Mouse (Mus musculus): ENCODE results near the gene Fbxl22. TPM values are rescaled to one million over a fixed set of nuclear protein-coding genes. Genes with fewer than 3 reads are reported as not detected.
A peak's percentile ranks its signal among the peaks of the same experiment; 100 is the strongest.

Gene Fbxl22
- 12.7 and 14.1 TPM in 2 replicates for polyA plus RNA-seq (2015; fragmentation: Nextera tagmentation; extraction: Ambion mirVana)

DNA sequence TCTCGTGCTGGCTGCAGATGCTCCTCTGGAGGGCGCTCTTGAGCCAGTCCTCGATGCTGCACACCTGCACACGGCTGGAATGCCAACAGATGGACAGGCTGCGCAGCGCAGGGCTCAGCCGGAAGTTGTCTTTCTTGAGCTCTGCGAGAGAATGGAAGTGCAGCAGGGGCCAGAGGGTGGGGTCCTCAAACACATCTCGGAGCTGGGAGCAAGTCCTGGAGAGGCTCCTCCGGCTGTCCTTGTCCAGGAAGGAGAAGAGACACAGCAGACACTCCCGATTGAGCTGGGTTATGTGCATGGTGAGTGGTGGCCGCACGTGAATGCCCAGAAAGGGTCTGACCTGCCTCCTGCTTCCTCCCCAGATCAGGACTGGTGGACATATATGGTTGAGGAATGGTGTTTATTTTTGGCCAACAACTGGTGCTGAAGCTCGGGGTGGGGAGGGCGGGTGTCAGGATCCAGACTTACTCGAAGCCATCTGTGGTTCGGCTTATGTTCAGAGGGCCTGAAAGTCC lies at the start of gene Fbxl22:
Gene Fbxl22, minus strand, starts transcription at position 338 of the 515 bp plus-strand sequence.
- H3K4me2 ChIP-seq (ENCODE audit: low read depth, low read length), result peak within 1 kb of the TSS; percentile 91
- H3K9me3 ChIP-seq (ENCODE audit: control insufficient read depth, low read length), result no peaks in the 10 kb centered on the region
- peak within 1 kb of the TSS; percentile 55 for H3K9ac ChIP-seq (ENCODE audit: low read depth, low read length)
- peak within 1 kb of the TSS; percentile 62 for H3K4me3 ChIP-seq (ENCODE audit: low read length)
- peak within 1 kb of the TSS; percentile 98 for H3K27ac ChIP-seq (ENCODE audit: low read length)
- ATAC-seq, result peak; percentile 46
- H3K4me1 ChIP-seq (ENCODE audit: control insufficient read depth, insufficient read depth, low read length), result peaks cover 33% of the 10 kb centered on the region
- H3K27me3 ChIP-seq (replicated peaks; ENCODE audit: control insufficient read depth, insufficient read depth, low read length), result no peaks in the 10 kb centered on the region
- H3K36me3 ChIP-seq (ENCODE audit: control insufficient read depth, insufficient read depth, low read length), result peaks cover 20% of the 10 kb centered on the region
- WGBS, result 25% methylated on average over 17 of the region's 17 CpGs

DNA sequence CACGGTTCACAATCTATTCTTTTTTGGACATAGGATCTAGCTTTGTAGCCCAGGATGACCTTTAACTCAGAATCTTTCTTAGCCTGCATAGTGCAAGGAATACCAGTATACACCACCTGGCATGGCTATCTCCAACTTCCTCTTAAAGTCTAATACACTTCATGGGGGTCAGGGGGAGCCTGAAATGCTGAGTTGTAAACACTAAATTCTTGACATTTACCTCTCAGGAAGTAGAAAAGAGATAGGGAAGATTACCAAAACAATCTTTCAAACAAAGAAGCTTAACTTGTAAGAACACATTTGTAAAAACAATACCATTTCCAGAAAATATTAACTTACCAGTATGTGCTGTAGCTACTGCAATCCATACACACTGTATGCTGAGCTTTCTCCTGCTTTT lies 47.8 kb upstream of the Fbxl22 start:
- ATAC-seq, result no peak
- WGBS, result 60% methylated on average over 1 of the region's 1 CpGs
- peaks cover 6% of the 10 kb centered on the region for H3K4me1 ChIP-seq (ENCODE audit: control insufficient read depth, insufficient read depth, low read length)
- no peaks in the 10 kb centered on the region for H3K9me3 ChIP-seq (ENCODE audit: control insufficient read depth, low read length)
- H3K36me3 ChIP-seq (ENCODE audit: control insufficient read depth, insufficient read depth, low read length), result no peaks in the 10 kb centered on the region
- H3K27me3 ChIP-seq (replicated peaks; ENCODE audit: control insufficient read depth, insufficient read depth, low read length), result no peaks in the 10 kb centered on the region
- H3K9ac ChIP-seq (ENCODE audit: low read depth, low read length), result no peak overlapping the region
- no peak overlapping the region for H3K27ac ChIP-seq (ENCODE audit: low read length)
- H3K4me2 ChIP-seq (ENCODE audit: low read depth, low read length), result no peak overlapping the region
- H3K4me3 ChIP-seq (ENCODE audit: low read length), result no peak overlapping the region

DNA sequence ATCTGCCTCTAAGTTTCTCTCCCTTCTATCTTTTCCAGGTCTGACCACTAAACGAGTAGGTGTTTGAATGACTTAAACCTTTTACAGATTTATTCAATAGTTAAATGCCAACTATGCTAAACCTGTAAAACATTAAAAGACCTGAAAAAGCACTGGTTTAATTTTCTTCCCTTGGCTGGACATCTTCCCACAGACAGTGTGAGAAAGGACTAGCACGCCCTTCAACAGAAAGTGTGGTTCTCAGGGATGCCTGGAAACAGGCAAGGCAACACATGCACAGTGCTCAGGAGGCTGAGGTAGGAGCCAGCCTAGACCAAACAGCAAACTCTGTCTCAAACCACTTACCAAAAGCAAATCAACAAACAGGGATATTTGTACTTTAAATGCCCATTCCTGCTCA lies 47.1 kb upstream of the Fbxl22 start:
- 89% methylated on average over 2 of the region's 2 CpGs for WGBS
- Histone ChIP-seq H3K4me3 (ENCODE audit: low read length) (no peak overlapping the region), H3K4me2 (ENCODE audit: low read depth, low read length) (no peak overlapping the region), H3K36me3 (ENCODE audit: control insufficient read depth, insufficient read depth, low read length) (no peaks in the 10 kb centered on the region), H3K27ac (ENCODE audit: low read length) (no peak overlapping the region), H3K27me3 (replicated peaks; ENCODE audit: control insufficient read depth, insufficient read depth, low read length) (no peaks in the 10 kb centered on the region), H3K9ac (ENCODE audit: low read depth, low read length) (no peak overlapping the region), H3K9me3 (ENCODE audit: control insufficient read depth, low read length) (no peaks in the 10 kb centered on the region), H3K4me1 (ENCODE audit: control insufficient read depth, insufficient read depth, low read length) (peaks cover 6% of the 10 kb centered on the region)
- no peak for ATAC-seq

DNA sequence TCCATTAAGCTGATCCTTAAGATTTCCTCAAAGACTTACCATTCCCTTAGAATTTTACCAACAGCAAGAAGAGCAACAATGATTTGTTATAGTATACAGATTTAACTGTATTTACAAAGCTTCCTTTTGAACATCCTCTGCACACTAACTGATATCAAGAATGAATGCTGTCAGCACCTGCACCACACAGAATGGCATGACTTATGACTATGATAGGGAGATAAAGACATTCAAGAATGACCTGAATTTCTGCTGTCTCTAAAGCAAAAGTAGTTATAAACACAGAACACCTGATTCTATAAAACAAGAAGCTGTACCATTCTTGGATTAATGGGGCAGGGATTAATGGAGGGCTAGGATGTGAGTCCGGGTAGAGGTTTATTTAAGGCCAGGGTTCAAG lies 46.3 kb upstream of the Fbxl22 start:
- Histone ChIP-seq H3K4me1 (ENCODE audit: control insufficient read depth, insufficient read depth, low read length) (peaks cover 6% of the 10 kb centered on the region), H3K27ac (ENCODE audit: low read length) (no peak overlapping the region)
- ATAC-seq, result no peak

DNA sequence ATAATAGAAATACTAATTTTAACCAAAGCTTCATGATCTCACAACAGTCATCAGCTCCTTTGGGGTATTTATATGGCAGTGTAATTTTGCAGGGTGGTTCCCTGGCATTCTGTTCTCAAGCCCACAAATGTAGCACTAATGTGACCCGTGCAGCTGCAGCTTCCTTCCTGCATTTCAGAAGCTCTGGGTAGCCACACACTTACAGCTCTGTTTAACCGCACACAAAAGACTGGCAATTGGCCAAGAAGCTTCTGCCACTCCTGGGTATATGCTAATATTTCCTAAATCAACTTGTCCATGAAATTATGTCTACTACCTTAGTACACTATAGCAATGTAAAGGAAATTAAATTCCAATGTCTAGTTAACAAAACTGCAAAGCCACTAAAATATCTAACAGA lies 45.9 kb upstream of the Fbxl22 start:
- Histone ChIP-seq H3K9ac (ENCODE audit: low read depth, low read length) (no peak overlapping the region), H3K4me1 (ENCODE audit: control insufficient read depth, insufficient read depth, low read length) (peaks cover 6% of the 10 kb centered on the region), H3K9me3 (ENCODE audit: control insufficient read depth, low read length) (no peaks in the 10 kb centered on the region), H3K4me3 (ENCODE audit: low read length) (no peak overlapping the region), H3K27me3 (replicated peaks; ENCODE audit: control insufficient read depth, insufficient read depth, low read length) (no peaks in the 10 kb centered on the region), H3K27ac (ENCODE audit: low read length) (no peak overlapping the region), H3K4me2 (ENCODE audit: low read depth, low read length) (no peak overlapping the region), H3K36me3 (ENCODE audit: control insufficient read depth, insufficient read depth, low read length) (no peaks in the 10 kb centered on the region)
- ATAC-seq, result peak; percentile 65
- 9% methylated on average over 2 of the region's 2 CpGs for WGBS

More for the DNA sequence above, 46.3 kb upstream of the Fbxl22 start:
- no peaks in the 10 kb centered on the region for H3K9me3 ChIP-seq (ENCODE audit: control insufficient read depth, low read length)
- no peaks in the 10 kb centered on the region for H3K27me3 ChIP-seq (replicated peaks; ENCODE audit: control insufficient read depth, insufficient read depth, low read length)
- no peaks in the 10 kb centered on the region for H3K36me3 ChIP-seq (ENCODE audit: control insufficient read depth, insufficient read depth, low read length)
- no peak overlapping the region for H3K9ac ChIP-seq (ENCODE audit: low read depth, low read length)
- no peak overlapping the region for H3K4me2 ChIP-seq (ENCODE audit: low read depth, low read length)
- 49% methylated on average over 1 of the region's 1 CpGs for WGBS
- H3K4me3 ChIP-seq (ENCODE audit: low read length), result no peak overlapping the region

DNA sequence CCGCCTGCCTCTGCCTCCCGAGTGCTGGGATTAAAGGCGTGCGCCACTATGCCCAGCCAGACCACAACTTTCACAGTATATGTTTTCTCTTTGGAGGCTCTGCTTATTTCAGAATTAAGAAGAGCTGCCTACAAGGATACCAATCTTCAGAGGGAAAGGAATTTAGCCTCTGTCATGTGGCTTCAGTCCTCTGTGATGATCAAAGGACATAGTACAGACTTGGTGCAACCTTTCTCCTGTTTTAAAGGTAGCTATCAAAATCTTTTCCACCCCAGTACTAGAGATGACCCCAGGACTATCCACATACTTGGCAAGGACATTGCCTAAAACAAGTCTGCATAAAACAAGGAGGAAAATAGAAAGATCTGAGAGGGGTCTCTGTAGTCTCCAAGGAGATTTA lies 44.6 kb upstream of the Fbxl22 start:
- no peaks in the 10 kb centered on the region for H3K27me3 ChIP-seq (replicated peaks; ENCODE audit: control insufficient read depth, insufficient read depth, low read length)
- H3K9me3 ChIP-seq (ENCODE audit: control insufficient read depth, low read length), result no peaks in the 10 kb centered on the region
- H3K4me2 ChIP-seq (ENCODE audit: low read depth, low read length), result no peak overlapping the region
- no peak overlapping the region for H3K4me3 ChIP-seq (ENCODE audit: low read length)
- H3K4me1 ChIP-seq (ENCODE audit: control insufficient read depth, insufficient read depth, low read length), result peaks cover 6% of the 10 kb centered on the region
- whole genome bisulfite sequencing, result 93% methylated on average over 4 of the region's 4 CpGs
- H3K27ac ChIP-seq (ENCODE audit: low read length), result peak overlapping the region; percentile 20
- no peaks in the 10 kb centered on the region for H3K36me3 ChIP-seq (ENCODE audit: control insufficient read depth, insufficient read depth, low read length)
- 0 out of 2 replicates have a peak, but pooled peaks have one; percentile 26 for ATAC-seq
- no peak overlapping the region for H3K9ac ChIP-seq (ENCODE audit: low read depth, low read length)

DNA sequence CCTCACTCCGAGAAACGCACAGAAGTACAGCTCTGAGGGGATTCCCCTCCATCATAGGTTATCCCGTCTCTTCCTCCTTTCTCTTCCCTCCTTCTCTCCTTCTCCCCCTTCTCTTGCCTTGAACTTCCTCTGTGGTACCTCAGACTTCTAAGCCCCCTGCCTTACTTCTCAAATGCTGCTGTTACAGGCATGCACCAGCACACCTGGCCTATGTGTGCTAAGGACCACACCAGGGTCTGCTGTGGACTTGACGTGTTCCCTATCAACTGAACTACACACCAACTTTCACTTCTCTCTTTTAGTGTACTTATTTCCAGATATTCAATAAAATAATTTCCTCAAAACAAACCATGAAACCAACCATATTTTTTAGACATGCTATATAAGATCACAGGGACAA lies 28.4 kb upstream of the Fbxl22 start:
- WGBS, result 83% methylated on average over 4 of the region's 4 CpGs
- H3K27ac ChIP-seq (ENCODE audit: low read length), result no peak overlapping the region
- ATAC-seq, result no peak
- H3K9ac ChIP-seq (ENCODE audit: low read depth, low read length), result no peak overlapping the region
- H3K4me2 ChIP-seq (ENCODE audit: low read depth, low read length), result no peak overlapping the region
- no peaks in the 10 kb centered on the region for H3K4me1 ChIP-seq (ENCODE audit: control insufficient read depth, insufficient read depth, low read length)
- no peaks in the 10 kb centered on the region for H3K27me3 ChIP-seq (replicated peaks; ENCODE audit: control insufficient read depth, insufficient read depth, low read length)
- H3K4me3 ChIP-seq (ENCODE audit: low read length), result no peak overlapping the region
- H3K36me3 ChIP-seq (ENCODE audit: control insufficient read depth, insufficient read depth, low read length), result peaks cover 9% of the 10 kb centered on the region; the same call in 1 of the 2 replicates
- no peaks in the 10 kb centered on the region for H3K9me3 ChIP-seq (ENCODE audit: control insufficient read depth, low read length)

DNA sequence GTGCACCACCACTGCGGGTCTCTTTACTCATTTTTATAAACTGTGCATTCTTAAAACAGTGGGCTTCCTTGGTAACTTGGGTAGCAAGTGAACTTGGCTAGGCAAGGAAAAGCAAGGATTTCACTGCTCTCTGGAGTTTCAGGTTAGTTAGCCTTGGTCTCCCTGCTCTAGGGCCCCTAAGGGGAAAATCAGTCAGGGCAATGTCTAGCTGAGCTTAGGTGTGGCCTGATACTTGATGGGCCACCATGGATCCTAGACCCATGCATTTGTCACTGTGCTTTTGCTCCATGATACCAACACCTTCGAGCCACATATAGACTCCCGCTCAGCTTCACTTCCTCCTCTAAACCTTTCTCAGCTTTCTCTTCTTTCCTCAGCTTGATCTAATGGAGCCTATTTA lies 7.2 kb upstream of the Fbxl22 start:
- Histone ChIP-seq H3K4me1 (ENCODE audit: control insufficient read depth, insufficient read depth, low read length) (no peaks in the 10 kb centered on the region), H3K27ac (ENCODE audit: low read length) (no peak overlapping the region), H3K9ac (ENCODE audit: low read depth, low read length) (no peak overlapping the region), H3K4me2 (ENCODE audit: low read depth, low read length) (no peak overlapping the region), H3K36me3 (ENCODE audit: control insufficient read depth, insufficient read depth, low read length) (peaks cover 17% of the 10 kb centered on the region), H3K4me3 (ENCODE audit: low read length) (no peak overlapping the region), H3K27me3 (replicated peaks; ENCODE audit: control insufficient read depth, insufficient read depth, low read length) (no peaks in the 10 kb centered on the region), H3K9me3 (ENCODE audit: control insufficient read depth, low read length) (no peaks in the 10 kb centered on the region)
- peak; percentile 56; the same call in 1 of the 2 replicates for ATAC-seq
- WGBS, result 94% methylated on average over 3 of the region's 3 CpGs

DNA sequence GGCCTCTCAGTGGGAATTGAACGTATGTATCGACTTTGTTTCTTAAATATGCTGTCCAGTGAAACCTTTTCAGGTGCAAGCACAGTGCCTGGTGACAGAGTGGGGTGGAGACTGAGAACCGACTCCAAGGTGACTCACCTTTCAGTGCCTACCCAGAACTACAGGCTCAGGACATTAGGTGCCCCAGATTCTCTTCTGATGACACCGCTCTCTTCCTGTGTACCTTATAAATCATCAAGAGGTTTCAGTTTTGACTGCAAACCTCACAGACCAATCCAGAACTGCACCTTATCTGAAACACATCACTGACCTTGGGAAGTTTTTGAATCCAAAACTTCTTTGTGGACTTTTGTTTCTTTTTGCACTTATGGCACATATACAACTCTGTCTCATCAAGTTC lies 5.9 kb upstream of the Fbxl22 start:
- Histone ChIP-seq H3K4me1 (ENCODE audit: control insufficient read depth, insufficient read depth, low read length) (no peaks in the 10 kb centered on the region), H3K27me3 (replicated peaks; ENCODE audit: control insufficient read depth, insufficient read depth, low read length) (no peaks in the 10 kb centered on the region), H3K36me3 (ENCODE audit: control insufficient read depth, insufficient read depth, low read length) (peaks cover 18% of the 10 kb centered on the region), H3K4me3 (ENCODE audit: low read length) (no peak overlapping the region), H3K9ac (ENCODE audit: low read depth, low read length) (no peak overlapping the region), H3K4me2 (ENCODE audit: low read depth, low read length) (no peak overlapping the region), H3K27ac (ENCODE audit: low read length) (no peak overlapping the region), H3K9me3 (ENCODE audit: control insufficient read depth, low read length) (no peaks in the 10 kb centered on the region)
- WGBS, result 95% methylated on average over 4 of the region's 4 CpGs
- ATAC-seq, result no peak

DNA sequence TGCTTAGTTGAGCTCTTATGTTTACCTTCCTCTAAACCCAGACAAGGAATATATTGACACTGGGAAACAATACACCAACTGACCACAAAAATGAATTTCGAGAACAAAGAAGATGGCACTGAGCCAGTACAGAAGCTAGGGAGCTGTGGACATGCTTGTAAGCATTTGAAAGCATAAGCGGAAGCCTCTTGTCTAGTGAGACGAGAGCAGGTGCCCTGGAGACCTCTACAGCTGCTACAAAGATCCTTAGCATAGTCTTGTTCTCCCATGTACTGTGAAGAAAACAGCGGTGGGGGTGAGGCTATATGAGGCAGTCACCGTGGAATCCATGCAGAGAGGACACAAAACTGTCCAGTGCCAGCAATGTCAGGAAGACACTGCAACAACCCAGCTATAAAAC lies 4.5 kb upstream of the Fbxl22 start:
- Histone ChIP-seq H3K4me2 (ENCODE audit: low read depth, low read length) (no peak overlapping the region), H3K4me1 (ENCODE audit: control insufficient read depth, insufficient read depth, low read length) (peaks cover 9% of the 10 kb centered on the region), H3K9me3 (ENCODE audit: control insufficient read depth, low read length) (no peaks in the 10 kb centered on the region), H3K27ac (ENCODE audit: low read length) (no peak overlapping the region), H3K27me3 (replicated peaks; ENCODE audit: control insufficient read depth, insufficient read depth, low read length) (no peaks in the 10 kb centered on the region), H3K9ac (ENCODE audit: low read depth, low read length) (no peak overlapping the region), H3K36me3 (ENCODE audit: control insufficient read depth, insufficient read depth, low read length) (peaks cover 18% of the 10 kb centered on the region), H3K4me3 (ENCODE audit: low read length) (no peak overlapping the region)
- 70% methylated on average over 5 of the region's 5 CpGs for WGBS
- no peak for ATAC-seq

Data from intestine, embryonic 16.5 days (tissue).